Mouse (Mus musculus) left cerebral cortex, postnatal 25 days (tissue): Measurements from ENCODE around the gene Rpl3. TPM values are rescaled to one million over a fixed set of nuclear protein-coding genes. Genes with fewer than 3 reads are reported as not detected.

Experiments
- DNase-seq, 2 experiments: peaks; one replicate each; pipeline ENCODE4 v3.0.0; 2022; ENCODE audit warnings: low spot score in 2 of 2, mixed read lengths in 1 of 2
- intact Hi-C: fragments of 180-260 bp; cut with DNase I; formaldehyde crosslinking; loops from one replicate; pipeline ENCODE4 v1.15.1; 2025
- total RNA-seq, 2 experiments: library from RNA; stranded (reverse); gene quantifications; 2 replicates each; pipeline ENCODE4 v1.2.3; 2021

Gene Rpl3
- total RNA-seq, 2 experiments from 2014 or later: 457 to 461 TPM

GRCm38 (mm10) chr15:80117154-80117553 lies 25.5 kb upstream of the Rpl3 start:
- intact Hi-C loops: no loop called here
- no peak for DNase-seq

DNA sequence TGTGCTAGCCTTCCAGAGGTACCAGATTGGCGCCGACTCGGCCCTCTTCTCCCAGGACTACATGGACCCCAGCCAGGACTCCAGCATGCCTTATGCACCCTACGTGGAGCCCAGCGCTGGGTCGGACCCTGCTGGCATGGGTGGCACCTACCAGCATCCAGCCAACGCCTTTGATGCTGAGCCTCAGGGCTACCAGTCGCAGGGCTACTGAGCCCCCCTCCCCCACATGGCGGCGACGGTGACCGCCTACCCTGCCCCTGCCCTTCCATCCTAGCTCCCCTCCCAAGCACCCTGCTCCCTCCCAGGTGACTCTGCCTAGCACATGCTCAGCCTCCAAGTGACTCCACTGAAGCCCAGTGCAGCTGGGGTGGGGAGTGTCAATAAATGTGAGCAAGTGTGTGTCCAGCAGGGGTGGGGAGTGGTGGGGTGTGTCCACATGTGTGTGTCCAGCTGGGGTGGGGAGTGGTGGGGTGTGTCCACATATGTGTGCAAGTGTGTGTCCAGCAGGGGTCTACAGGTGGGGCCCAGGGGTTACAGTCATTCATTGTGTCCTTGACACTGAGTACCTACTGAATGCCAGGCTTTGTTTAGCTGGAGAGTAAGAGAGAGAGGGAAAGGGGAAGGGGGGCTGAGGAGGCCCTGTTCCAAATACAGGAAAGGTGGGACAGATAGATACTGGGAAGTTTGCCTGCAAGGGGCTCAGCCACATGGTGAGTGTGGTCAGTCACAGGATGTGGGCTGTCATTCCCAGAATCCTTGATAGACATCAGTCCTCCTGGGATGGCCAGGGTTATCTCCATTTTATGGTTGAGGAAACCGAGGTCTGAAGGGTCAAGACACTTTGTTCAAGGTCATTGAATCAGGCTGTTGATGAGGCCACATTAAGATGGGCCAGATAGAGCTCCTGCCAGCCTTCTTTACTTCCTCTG lies 24.5 kb upstream of the Rpl3 start:
- DNase-seq: no peak
- intact Hi-C loops: no loop called here

GRCm38 (mm10) chr15:80115256-80115655 lies 23.6 kb upstream of the Rpl3 start:
- intact Hi-C loops: no loop called here

GRCm38 (mm10) chr15:80114414-80114813 lies 22.7 kb upstream of the Rpl3 start:
- intact Hi-C loops: no loop called here
- no peak for DNase-seq

More at GRCm38 (mm10) chr15:80115256-80115655, 23.6 kb upstream of the Rpl3 start:
- no peak for DNase-seq

DNA sequence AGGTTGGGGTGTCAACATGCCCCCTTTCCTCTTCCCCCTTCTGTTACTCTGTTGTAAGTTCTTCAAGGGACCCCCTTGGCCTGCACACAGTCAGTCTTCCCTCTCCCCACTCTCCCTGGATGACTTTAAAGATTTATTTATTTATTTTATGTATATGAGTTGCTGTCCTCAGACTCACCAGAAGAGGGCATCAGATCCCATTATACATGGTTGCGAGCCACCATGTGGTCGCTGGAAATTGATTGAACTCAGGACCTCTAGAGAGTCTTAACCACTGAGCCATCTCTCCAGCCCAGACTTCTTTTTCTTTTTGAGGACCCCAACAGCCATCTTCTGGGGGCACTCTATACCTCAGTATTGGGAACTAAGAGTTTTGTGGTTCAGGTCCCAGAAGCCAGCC lies 20.8 kb upstream of the Rpl3 start:
- intact Hi-C loops: no loop called here

DNA sequence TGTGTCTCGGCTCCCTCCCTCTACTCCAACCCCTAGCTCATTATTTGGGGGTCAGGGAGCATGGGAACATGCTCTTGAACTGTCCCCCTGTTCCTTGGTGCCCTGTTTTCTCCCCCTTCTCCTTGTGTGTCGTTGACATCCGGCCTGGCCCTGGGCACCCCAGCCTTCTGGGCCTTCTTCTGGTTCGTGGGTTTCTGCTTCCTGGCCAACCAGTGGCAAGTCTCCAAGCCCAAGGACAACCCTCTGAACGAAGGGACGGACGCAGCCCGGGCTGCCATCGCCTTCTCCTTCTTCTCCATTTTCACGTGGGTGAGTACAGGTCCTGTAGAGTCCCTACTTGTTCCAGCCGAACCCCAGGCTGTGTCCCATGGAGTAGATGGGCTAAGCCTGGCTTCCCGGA lies 19.8 kb upstream of the Rpl3 start:
- intact Hi-C loops: no loop called here
- no peak for DNase-seq

More for the DNA sequence above, 20.8 kb upstream of the Rpl3 start:
- no peak for DNase-seq

GRCm38 (mm10) chr15:80107575-80107974 lies 15.9 kb upstream of the Rpl3 start:
- no peak for DNase-seq
- intact Hi-C loops: no loop called here

- intact Hi-C loops: no loop called here
- peak in 1 of 2 experiments; percentile 87 for DNase-seq
Observed at GRCm38 (mm10) chr15:80107143-80107542, 15.5 kb upstream of the Rpl3 start.

DNA sequence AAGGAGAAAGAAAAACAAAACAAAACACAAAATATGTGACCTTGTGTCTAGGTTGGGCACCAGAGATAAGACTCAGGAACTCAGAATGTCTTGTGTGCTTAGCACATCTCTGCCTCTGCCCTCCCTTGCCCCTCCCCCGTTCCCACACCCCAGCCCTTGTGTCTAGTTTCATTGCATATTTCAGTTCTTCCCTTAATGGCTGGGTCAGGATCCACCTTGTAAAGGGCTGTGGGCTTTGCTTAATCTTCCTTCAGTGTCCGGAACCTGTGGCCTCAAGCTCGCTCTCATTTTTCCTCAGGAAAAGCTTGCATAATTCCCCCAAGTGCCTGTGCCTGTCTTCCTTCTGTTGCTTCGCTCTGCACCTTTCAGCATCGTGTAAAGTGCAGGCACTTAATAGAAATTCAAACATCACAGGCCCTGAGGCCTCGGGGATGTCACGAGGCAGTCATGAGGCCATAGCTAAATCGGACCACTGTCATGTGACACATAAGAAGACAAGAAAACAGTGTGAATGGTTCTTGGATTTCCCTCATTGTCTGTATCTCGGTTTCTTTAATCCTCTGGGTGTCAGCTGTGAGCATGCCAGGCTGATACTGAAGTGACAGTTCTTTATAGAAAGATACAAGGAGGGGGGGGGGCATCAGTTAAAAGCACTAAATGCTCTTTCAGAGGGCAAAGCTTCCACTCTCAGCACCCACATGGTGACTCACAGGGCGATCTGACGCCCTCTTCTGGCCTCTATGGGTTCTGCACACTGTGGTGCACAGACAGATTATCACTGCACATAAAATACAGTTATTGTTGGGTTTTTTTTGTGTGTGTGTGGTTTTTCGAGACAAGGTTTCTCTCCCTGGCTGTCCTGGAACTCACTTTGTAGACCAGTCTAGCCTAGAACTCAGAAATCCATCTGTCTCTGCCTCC lies 14.1 kb upstream of the Rpl3 start:
- no peak for DNase-seq
- intact Hi-C loops: no loop called here

DNA sequence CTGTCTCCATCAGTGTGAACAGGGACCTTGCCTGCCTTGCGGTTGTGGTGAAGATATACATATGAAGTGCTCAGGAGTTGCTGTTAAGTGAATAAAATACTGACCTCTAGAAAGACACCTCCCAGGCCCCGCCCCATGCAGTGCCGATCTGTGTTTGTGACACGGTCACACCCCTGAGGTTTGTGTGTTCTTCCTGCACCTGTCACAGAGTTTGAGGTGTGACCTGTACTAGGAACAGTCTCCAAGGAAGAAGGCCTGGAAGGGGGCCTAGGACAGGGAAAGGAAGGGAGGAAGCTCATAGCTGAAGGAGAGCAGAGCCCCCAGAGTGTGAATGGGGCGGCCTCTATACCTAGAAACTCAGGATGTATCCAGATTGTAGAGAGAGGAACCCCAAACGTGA lies 10.8 kb upstream of the Rpl3 start:
- intact Hi-C loops: no loop called here
- DNase-seq: no peak

DNA sequence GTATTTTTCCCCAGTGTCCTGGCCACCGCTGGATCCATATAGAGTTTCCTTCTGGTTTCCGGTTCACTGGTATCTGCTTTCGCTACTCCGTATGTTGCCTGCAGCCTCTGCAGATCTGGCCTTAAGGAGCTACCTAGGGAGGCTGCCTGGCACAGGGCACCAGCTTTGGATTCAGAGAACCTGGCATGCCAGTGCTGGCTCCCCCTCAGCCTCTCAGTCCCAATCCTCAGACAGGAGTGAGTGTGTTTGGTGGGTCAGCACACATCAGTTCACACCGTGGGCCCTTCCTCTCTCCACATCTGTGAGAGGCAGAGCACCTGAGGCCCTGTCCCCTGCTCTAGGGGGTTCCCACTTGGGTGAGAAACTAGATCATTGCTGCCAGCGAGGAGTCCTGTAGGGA lies 9.8 kb upstream of the Rpl3 start:
- intact Hi-C loops: no loop called here
- DNase-seq: no peak

DNA sequence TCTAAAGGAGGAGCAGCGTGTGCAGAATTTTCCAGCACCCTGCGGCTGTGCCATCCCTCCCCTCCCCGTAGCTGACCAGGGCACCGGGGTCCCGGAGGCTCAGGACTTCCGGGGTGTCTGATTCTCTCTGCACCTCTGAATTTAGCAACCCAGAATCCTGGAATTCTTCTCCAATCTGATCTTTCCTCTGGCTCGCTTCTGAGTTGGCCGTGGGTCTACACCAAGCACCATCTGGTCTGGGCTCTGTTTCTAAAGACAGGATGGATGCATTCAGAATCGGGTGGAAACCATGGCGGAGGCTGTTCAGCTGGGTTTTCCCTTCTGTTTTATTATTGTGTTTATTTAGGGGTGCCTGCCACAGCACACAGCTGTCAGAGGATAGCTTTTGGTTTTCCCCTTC lies 9.2 kb upstream of the Rpl3 start:
- peak in 1 of 2 experiments; percentile 85 for DNase-seq
- intact Hi-C loops: no loop called here

- intact Hi-C loops: no loop called here
- no peak for DNase-seq
Observed at GRCm38 (mm10) chr15:80100196-80100595, 8.5 kb upstream of the Rpl3 start.

GRCm38 (mm10) chr15:80099477-80099876 lies 7.8 kb upstream of the Rpl3 start:
- intact Hi-C loops: no loop called here
- no peak for DNase-seq

DNA sequence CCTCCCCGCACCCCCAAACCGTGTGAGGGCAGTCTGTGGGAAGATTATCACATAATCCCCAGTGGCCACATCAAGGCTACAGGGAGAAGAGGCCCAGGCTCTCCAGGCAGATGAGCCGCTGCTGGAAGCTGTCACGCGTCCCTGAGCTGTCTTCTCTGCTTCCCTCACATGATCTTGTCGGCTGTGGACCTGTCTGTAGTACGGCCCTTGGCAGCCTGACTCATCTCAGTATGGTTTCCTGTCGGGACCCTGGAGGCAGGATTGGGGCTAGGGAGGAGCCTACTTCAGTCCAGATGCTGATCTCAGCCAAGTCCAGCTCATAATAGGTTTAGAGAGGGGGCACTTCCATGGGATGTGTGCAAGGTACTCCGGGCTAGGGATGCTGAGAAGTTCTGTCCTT lies 7.1 kb upstream of the Rpl3 start:
- DNase-seq: no peak
- intact Hi-C loops: no loop called here

DNA sequence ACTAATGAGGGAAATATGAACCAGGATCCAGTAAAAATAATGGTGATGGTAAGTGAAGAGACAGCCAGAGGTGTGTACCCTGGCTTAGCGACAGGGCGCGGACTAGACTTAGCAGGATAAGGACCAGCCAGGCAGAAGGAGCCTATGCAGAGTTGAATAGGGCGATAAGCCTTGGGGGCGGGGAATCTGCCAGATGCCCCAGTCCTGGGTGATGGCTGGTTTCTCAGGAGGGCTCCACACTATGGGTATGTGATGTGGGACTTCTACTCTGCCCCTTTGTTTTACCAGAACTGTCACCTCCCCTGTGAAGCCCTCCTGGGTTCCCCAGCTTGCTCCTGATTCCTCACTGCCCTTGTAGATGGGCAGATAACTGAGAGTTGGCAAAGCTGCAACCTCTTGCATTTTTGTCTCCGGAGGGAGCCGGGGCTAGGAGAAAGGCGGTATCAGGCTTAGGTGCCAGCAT lies 6.4 kb upstream of the Rpl3 start:
- intact Hi-C loops: no loop called here
- no peak for DNase-seq

DNA sequence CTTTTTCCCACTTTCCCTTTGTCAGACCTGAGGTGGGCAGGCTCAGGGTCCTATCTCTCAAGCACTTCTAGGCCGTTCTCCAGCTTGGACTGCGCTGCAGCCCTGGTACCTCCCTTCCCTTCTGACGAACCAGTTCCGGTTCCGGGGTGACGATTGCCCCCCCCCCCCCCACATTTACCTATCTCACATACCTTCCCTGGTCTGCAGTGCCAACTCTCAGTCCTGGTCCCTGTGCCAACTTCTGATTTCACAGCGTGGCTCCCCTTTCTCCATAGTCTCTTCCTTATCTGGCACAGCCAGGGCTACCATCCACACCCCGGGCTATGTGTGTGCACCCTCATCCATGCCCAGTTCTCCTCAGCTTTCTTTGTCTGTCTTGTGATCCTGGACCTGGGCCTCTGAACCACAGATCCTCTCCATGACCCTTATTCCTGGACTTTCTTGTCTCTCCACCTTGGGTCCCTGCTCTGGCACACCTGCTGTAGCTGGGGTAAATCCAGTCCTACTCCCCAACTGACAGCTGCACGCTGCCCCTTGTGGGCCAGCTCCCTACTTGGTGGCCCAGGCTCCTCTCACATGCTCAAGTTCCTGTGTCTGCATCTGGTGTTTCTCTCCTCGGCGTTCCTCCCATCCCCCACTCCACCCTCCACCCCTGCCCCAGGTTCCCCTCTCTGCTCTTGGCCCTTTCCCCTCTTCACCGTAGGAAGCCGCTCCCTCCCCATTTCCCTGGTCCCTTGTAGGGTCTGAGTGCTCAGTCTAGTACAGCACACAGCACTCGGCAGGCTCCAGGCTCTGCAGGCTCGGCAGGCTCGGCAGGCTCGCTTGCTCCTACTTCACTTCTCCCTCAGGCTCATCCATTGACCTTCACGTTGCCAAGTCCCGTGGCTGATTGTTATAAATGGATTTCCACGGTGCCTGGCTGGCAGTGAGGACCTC lies 5.5 kb upstream of the Rpl3 start:
- intact Hi-C loops: no loop called here
- no peak for DNase-seq

GRCm38 (mm10) chr15:80096406-80096805 lies 4.7 kb upstream of the Rpl3 start:
- intact Hi-C loops: no loop called here
- no peak for DNase-seq

DNA sequence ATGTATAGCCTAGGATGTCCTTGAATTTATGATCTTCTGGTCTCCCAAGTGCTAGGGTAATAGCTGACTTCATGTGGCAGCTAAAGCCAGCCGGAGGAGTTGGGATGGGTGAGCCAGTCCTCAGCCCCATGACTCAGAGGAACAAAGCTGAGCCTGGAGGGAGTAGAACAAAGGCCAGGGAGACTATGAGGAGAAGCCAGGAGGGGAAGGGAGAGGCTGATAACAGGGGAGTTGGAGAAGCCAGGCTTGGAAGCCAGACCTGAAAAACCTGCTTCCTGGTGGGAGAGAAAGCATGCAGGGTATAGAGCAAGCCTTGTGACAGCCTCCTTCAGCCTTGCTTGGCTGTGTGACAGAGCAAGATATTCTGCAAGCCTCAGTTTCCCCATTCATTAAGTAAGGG lies 3.9 kb upstream of the Rpl3 start:
- intact Hi-C loops: no loop called here
- no peak for DNase-seq
